Mouse (Mus musculus) WW6 (cell line): ENCODE measurements around the gene AC131692.1.
"Not testable (repeated sequence)": the region's sequence is repeated elsewhere in the genome, so short reads cannot be mapped to it uniquely, and the experiment has no call there.

Experiments
- DNase-seq: peaks from one replicate; pipeline ENCODE4 v3.0.0-alpha.2; 2013; ENCODE audit warnings: low read depth, low spot score

AC131692.1 gene

DNA sequence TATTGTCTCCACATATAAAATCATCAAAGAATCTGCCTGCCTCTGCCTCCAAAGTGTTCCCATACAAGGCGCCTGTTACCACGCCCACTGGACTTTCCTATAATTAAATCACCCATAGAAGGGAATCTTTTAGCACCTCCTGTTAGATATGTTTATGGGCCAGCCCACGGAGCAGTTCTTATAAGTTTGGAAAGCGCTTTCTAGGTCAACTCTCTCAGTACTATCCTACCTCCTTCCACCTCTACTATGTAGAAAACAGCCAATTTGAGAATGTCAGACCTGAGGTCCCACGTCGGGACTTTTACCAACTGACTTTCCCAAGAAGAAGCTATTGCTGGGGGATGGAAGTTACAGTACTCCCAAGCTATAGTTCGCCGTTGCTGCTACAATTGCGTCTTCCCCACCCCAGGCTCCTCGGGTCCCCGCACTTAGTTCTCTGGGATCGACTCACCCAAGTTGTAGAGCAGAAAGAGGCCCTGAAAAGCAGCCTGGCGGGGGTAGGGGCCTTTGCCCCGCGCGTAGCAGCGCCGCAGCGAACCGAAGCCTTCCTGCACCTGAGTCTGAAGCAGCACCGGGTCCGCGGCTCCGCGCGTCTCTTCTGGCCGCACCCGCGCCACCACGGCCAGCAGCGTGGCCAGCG, 23.2 kb downstream of the AC131692.1 start:
- DNase-seq: no peak

DNA sequence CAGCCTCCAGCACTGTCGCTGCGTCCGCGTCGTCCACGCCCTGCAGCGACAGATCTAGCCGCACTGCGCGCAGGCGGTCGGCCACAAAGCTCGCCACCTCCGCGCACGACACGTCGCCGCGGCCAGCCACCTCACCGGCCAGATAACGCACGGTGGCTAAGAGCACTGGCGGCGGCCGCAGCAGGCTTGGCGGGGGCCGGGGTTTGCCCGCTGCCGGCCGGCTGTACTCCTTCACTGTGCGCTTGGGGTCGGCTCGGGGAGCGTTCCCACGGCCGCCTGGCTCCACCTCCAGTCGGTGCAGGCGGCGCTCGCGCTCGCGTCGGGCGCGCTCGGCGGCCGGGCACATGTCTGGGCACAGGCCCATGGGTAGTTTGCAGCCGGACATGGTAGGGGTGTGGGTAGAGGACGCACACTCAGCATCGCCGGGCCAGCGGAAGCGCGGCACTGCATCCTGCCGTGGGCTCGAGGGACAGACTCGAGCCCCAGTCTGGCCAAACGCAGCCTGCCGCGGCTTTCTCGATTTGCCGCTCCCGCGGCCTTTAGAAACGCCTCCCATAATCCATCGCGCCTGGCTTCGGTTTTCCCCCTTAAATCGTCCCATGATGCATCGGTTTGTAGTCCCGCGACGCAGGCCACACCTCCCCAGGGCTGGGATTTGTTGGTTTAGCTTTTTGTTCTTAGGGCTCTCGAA, 23.9 kb downstream of the AC131692.1 start, which contains the start of gene Sac3d1:
Gene Sac3d1, minus strand, starts transcription at position 665 of the 691 bp plus-strand sequence.
- peak; percentile 82 for DNase-seq

DNA sequence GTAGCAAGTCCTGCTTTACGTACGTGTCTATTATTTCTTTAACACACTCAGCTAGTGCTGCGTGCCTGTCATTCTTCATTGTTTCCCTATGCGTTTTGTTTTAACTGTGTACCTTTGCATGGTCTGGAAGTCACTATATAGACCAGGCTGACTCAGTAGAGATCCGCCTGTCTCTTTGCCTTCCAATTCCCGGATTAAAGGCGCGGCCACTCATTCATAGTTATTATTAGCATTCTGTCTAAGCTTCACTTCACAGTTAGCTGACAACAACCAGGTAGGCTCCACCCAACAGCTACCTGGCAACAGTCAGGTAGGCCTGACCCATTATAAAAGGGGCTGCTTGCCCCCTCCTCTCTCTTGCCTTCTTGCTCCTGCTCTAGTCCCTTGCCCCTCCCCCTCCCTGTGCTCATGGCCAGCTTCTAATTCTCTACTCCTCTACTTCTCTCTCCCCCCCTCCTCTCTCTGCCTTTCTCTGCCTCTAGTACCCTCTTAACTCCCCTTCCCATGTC, 24.5 kb downstream of the AC131692.1 start:
- DNase-seq: no peak

DNA sequence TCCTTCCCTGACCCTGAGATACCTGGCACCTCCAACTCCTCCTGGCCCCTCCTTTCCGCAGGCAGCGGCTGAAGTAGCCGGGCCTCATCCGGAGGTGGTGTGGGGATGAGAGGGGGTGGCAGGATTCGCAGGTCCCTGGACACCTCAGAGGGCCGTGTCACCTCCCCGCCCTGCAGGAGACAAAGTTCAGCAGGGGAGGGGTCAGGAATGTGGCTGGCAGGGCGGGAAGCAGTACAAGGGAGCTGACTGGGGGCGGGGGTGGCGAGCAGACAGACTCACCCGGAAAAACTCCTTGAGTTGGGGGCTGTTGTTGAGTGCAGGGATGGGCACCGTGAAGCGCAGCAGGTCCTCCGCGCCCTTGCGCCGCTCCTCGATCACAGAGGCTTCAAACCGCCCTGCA, 27.5 kb downstream of the AC131692.1 start:
- no peak for DNase-seq

DNA sequence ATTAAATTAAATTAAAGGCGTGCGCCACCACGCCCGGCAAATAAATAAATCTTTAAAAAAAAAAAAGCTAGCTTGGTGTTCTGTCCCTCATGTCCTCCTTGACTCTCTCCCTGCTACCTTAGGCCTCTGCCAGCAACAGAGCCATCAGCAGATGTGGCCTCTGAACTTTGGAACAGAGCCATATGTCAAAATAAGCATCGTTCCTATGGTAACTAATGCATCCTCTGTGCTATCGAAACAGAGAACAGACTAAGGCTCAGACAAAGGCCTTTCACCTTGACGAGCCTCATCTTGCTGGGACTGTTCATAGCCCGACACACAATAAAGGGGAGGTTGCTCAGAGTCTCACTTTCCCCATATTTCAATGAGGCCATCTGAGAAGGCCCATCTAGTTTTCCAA, 29.1 kb downstream of the AC131692.1 start:
- no peak for DNase-seq

DNA sequence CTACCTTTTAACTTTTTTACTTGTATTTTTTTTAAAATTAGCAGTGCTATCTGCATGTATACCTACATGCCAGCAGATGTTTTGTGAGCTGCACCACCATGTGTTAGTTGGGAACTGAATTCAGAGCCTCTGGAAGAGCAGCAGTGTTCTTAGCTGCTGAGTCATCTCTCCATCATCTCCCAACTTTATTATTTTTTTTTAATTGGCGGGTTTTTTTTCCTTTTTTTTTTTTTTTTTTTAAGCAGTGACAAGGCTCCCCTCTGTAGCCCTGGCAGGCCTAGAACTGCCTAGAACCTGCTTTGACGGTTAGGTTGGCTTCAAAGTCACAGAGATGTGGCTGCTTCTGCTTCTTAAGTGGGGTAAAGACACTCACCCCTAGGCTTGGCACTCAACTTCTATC, 30.7 kb downstream of the AC131692.1 start:
- DNase-seq: no peak

DNA sequence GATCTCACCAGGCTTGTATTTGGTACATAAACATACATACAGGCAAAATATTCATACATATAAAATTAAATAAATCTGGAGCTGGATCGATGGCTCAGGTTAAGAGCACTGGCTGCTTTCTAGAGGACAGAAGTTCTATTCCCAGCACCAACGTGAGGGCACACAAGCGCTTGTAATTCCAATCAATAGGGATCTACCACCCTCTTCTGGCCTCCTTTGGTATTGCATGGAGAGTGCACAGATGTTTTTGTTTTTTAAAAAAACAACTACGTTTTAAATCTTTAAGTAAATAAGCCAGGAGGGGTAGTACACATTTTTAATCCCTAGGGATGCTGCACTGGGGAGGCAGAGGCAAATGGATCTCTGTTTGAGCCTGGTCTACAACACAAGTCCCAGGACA, 32.1 kb downstream of the AC131692.1 start:
- DNase-seq: peak; percentile 34

DNA sequence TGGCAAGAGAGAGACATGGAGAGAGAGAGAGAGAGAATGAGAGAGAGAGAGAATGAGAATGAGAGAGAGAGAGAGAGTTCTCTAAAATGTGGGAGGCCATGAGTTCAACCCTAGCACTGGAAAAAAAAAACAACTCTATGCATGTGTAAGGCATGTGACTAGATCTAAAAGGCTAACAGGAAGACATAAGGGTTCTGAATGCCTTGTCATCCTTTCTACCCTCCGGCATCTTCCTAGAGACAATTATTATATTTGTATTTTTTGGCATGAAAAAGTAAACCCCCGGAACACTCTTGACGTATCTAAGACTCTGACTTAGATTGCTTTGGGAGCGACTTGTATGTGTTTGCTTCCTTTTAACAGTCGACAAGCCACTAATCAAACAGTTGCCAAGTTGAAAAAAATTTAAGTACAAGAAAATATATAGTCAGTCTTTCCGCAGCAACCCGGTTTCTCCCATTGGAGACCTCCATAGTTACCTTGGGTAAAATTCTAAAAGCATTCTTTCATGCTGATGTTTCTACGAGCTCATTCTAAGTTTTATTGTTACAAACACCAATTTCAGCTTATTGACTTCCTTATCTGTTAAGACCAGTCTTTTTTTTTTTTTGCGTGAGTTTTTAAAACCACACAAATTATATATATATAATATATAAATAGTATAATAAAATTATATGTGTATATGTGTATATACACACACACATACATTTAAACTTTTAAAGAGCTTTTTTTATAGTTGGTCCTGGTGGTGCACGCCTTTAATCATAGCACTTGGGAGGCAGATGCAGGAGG, 32.8 kb downstream of the AC131692.1 start:
- DNase-seq: no peak

DNA sequence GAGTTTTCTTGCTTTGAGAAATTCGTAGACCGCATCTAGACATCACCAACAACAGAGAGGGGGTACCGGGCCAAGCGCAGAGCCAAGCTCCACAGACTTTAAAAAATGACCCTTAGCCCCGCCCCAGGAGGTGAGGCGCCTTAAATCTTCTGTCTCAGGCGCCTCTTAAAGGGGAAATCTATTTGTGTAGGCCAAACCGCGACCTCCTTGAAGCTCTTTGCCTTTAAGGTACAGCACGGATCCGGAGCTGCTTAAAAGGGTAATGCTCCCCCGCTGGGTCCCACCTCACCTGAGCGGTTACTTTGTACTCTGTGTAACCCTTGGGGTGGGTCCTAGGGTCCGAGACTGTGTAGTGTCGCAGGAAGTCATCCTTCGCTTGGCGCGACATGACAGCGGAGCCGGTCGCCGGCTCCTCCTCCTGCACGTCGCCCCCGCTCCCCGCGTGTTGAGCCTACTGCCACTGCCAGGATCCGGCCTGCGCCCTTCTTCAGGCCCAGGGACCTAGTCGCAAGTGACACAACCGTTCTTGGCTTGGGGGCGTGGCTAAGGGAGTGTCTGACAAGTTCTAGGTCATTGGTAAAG, 33.6 kb downstream of the AC131692.1 start, which contains the start of gene Snx15:
Gene Snx15, minus strand, starts transcription at position 545 of the 582 bp plus-strand sequence.
- DNase-seq: peak; percentile 90

DNA sequence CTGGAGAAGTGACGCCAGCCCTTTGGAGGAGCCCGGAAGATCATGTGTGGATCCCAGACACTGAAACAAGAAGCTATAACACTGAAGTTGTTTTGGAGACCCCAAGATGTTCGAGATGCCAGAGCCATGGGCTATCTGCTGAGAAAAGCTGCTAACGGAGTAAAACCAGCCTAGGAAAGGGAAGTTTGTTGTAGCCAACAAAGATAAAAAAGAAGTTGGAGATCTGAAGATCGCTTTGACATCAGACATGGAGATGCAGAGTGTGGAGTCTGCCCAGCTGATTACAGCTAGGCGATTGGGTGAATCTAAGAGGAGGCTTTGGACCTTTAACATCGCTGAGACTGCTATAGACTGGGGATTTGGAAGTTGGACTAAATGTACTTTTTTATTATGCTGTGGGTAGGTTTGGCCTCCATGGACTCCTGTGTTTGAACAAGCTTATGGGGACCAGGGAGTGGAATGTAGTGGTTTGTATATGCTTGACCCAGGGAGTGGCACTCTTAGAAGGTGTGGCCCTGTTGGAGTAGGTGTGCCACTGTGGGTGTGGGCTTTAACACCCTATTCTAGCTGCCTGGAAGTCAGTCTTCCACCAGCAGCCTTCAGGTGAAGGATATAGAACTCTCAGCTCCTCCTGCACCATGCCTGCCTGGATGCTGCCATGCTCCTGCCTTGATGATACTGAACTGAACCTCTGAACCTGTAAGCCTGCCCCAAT, 36.4 kb downstream of the AC131692.1 start:
- DNase-seq: not testable (repeated sequence)

DNA sequence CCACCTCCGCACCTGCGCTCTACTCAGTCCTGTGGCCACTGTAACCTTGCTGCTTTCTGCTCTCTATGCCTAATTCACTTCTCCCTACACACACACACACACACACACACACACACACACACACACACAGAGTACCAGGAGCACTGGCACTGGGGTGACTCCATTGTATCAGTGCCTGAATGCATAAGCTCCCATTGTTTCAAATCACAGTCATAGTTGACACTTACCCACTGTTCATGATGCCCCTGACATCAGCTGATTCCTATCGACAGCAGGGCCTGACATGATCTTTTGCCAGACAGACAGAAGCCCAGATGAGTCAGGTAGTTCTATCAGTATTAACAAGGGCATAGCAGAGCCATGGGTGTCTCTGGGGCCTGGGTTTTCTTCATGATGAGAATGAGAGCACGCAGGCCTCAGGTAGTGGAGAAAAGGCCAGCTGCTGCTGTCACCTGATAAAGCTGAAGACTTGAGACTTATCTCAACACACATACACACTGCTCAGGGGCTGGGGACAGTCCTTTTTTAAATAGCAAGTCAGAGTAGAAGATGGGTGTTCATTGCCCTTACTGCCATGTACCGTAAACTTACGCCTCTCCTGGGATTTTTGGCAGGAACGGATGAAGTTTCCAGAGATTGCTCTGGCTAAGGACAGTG, 38.1 kb downstream of the AC131692.1 start:
- DNase-seq: no peak

DNA sequence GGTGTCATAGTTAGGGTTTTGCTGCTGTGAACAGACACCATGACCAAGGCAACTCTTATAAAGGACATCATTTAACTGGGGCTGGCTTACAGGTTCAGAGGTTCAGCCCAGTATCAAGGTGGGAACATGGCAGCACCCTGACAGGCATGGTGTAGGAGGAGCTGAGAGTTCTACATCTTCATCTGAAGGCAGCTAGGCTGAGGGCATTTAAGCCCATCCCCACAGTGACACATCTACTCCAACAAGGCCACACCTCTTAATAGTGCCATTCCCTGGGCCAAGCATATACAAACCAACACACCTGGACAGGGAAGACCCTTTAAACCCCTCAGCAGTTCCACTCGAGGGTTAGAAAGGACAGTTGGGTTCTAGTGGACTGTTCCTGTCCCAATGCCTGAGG, 39.0 kb downstream of the AC131692.1 start:
- not testable (repeated sequence) for DNase-seq

DNA sequence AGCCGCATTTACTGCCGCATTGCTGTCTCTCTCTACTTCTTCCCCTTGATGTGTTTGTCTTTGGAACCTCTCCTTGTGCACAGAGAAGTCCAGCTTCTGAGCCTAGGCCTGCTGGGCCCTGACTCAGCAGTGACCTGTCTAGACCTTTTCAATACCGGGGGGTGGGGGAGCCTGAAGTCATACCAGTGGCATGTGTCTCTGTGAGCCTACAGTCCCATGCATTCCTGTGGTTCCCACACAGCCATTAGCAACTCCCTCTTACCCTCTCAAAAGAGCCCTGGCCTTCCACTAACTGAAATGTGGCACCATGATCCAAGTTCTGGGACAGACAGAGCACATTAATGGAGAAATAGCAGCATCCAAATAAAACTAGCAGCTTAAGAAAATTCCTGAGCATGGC, 42.2 kb downstream of the AC131692.1 start:
- no peak for DNase-seq

DNA sequence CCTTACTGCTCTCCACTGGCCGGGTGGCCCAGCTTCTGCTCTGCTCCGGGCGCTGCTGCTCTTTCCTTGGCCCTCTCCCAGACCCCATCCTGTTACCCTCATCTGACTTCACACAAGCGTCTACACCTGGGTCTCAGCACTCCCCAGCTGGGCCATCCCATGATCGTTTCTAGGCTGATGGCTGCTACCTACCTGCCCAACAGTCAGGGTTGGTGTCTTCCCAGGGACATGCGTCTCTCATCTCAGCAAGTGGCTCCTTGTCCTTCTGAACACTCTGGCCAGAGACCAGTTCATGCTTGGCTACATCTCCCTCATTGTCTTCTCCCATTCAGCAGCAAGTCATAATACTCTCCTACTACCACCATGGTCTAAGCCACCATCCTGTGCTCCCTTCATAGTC, 45.5 kb downstream of the AC131692.1 start:
- no peak for DNase-seq

DNA sequence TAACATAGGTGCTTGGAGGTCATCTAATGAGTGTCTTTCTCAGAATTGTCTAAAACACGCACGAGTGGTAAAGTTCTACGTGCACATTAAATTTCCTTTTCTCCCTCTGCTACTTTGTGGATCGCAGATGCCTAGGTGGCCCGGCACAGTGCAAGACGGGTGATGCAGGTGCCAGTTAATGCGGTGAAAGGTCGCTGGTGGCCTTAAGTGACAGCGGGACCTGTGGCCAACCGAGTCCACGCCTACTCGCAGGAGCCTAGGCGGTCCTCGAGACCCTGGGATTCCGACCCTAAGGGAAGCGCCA, 46.1 kb downstream of the AC131692.1 start:
- DNase-seq: no peak

DNA sequence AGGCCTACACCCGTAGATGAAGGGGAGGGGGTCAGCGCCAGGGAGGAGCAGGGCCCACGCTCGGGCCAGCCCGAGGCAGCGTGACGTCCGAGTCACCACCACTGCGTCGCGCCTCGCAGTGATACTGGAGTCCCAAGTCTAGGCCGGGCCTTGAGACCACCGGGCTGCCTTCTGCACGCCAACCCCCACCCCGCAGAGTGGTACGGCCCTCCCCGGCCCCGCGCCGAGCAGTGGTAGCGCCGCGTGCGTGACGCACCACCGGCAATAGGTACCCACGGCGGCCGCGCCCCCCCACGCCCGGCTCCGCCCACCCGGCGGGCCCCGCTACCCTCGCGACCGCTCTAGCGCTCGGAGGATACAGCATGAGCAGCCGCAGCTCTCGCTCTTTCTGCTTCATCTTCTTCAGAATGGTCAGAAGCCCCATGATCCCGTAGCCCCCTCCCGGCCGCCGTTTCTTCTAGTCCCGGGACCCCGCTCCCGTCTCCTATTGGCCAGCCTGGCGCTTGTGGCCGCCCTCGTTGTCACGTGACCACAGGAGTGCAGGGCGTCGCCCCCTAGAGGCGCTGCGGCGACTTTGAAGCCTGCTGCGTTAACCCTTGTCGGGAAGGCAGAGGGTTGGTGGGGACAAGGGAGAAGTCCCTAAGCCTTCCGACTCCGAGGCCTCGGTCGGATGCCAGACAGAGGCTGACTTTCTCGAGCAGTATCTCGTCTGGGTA, 46.6 kb downstream of the AC131692.1 start, which contains the start of gene Batf2:
Gene Batf2, plus strand, starts transcription at position 306 of the 716 bp plus-strand sequence.
- peak; percentile 93 for DNase-seq

DNA sequence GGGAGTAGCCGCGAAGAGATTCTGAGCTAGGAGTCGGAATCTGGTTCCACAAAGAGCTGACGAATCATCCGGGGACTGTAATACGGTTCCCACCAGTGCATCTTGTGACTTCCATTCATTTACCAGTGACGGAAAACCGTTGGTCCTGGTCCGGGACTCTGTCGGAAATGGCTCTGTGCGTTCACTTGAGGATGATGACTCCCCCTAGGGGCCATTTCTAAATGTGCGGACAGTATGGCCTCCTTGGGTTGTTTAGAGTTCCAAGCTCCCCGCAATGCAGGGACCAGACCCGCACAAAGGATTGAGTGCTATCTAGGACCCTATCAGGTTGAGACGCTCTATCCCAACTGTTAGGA, 47.2 kb downstream of the AC131692.1 start, which contains the start of gene Arl2:
Gene Arl2, minus strand, starts transcription at position 155 of the 356 bp plus-strand sequence.
- peak; percentile 84 for DNase-seq

DNA sequence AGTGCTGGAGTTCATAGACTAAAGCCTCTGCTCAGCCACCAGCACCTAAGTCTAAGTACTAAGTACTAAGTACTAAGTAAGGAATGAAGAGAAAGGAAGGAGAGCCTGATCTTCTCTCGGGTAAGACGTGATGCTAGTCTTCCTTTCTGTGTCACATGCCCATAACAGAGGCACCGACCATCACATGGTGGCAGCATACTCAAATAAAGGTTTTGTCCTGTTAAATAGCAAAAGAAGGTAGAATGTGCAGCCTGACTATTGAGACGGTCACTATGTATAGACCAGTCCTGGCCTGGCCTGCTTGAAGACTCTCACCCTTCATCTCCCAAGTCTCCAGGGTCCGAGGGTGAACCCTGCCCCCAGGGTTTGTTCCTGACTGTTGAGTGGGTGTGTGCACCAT, 50.6 kb downstream of the AC131692.1 start:
- DNase-seq: no peak
